Mouse (Mus musculus) olfactory bulb, adult 2 months (tissue): Measurements from ENCODE around the gene Skor1. TPM values are rescaled to one million over a fixed set of nuclear protein-coding genes. Genes with fewer than 3 reads are reported as not detected.
A peak's percentile ranks its signal among the peaks of the same experiment; 100 is the strongest.

Experiments
- H3K27ac ChIP-seq: fragments of 200-500 bp; 2 replicates; pipeline ENCODE4 v1.5.1; 2012; ENCODE audit warnings: low read depth, low read length; ENCODE audit not compliant: insufficient read depth
- H3K4me1 ChIP-seq: fragments of 200-500 bp; 2 replicates; pipeline ENCODE4 v1.6.1; 2012; ENCODE audit warnings: low read length; ENCODE audit not compliant: control insufficient read depth, insufficient read depth
- H3K4me3 ChIP-seq: fragments of 200-500 bp; 2 replicates; pipeline ENCODE4 v1.5.1; 2012; ENCODE audit warnings: mild to moderate bottlenecking, low read depth, low read length, moderate library complexity; ENCODE audit not compliant: insufficient read depth
- CTCF ChIP-seq: fragments of 200-500 bp; IDR thresholded peaks from 2 replicates; pipeline ENCODE4 v1.5.1; 2012; ENCODE audit warnings: low read depth, mild to moderate bottlenecking, low read length, moderate library complexity; ENCODE audit not compliant: insufficient read depth
- POLR2A ChIP-seq: fragments of 200-500 bp; IDR thresholded peaks from 2 replicates; pipeline ENCODE4 v1.6.1; 2012; ENCODE audit warnings: mild to moderate bottlenecking, low read depth, low read length, moderate library complexity; ENCODE audit not compliant: insufficient read depth
- WGBS: fragments of 180-500 bp; shearing (Covaris S2); methylation state at CpG from one replicate; pipeline ENCODE4 v1.1.7; 2018; 5-methylcytosine and 5-hydroxymethylcytosine counted together
- polyA plus RNA-seq: library from polyadenylated mRNA; stranded (reverse); fragments of >200 nt; gene quantifications from 2 replicates; pipeline ENCODE4 v1.2.4, GENCODE M21; 2012; ENCODE audit warnings: low replicate concordance; ENCODE audit not compliant: missing spikeins, insufficient read depth, insufficient read length

The Skor1 gene
- polyA plus RNA-seq, 1 experiment: not detected

DNA sequence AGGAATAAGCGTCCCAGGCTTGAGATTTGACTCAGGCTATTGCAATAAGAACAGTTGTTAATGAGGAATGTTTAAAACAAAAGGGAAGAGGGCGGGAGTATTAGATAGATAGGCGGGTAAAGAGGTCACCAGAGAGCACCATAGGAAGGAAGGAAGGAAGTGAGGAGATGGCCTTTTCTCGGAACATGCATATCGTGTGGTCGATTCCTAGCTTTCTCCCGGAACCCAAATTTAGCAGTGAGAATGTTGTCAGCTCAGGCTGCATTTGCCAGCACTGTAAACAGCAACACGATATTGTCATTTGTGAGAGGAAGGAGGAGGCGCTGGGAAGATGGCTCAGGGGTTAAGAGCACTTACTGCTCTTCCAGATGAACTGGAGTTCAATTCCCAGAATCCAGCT lies 24.2 kb downstream of the Skor1 start:
- H3K4me3 ChIP-seq: no peak overlapping the region
- 35% methylated on average over 9 of the region's 9 CpGs for WGBS
- no peak for TF ChIP-seq CTCF
- no peak for TF ChIP-seq POLR2A
- no peak overlapping the region for H3K27ac ChIP-seq
- H3K4me1 ChIP-seq: peaks cover 4% of the 10 kb centered on the region; the same call in 1 of the 2 replicates

DNA sequence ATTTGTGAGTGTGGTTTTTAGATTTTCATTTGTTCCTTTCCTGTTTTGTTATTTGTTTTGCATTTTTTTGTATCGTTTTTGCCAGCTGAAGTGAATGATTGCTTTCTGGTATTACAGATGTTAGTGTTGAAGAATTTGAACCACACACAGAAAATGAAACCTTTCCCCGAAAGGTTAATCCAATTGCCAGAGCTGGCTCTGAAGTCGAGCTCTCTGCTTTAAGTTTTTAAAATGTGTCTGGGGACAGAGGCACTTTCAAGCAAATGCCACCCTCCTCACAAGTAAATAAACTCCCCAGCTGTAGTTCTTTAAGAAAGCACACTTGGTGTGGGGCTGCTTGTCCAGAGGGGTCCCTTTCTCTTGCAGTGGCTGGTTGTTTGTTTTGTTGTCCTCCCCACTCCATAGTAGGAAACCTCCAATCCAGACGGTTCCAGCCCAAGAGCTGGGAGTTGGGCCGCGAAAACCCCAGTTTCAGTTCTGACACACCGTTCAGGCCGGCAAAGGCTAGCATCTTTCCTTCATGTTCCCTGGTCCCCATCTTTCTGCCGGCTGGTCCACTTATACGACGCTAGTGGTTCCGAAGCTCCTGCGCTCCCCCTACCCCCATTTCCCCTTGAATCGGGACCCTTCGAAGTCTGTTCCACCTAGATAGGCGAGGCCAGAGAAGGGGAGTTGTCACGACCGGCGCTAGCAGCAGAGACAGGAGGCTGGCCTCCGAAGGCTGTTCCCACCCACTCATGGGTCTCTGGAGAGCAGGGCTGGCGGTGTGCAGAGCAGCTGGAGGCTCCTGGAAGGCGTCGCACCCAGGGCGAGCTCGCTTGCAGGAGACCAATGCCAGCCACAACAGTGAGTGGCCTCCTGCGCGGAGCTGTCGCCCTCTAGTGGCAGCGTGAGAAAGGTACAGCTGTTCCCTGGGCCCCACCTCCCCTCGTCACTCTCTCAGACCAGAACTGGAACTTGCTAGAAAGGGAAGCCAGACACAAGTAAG lies 25.0 kb downstream of the Skor1 start:
- peaks cover 4% of the 10 kb centered on the region; the same call in 1 of the 2 replicates for H3K4me1 ChIP-seq
- 9% methylated on average over 30 of the region's 30 CpGs for WGBS
- peak overlapping the region; percentile 55 for H3K4me3 ChIP-seq
- H3K27ac ChIP-seq: peak overlapping the region; percentile 43; the same call in 1 of the 2 replicates
- TF ChIP-seq POLR2A: no peak
- TF ChIP-seq CTCF: peak; percentile 94

DNA sequence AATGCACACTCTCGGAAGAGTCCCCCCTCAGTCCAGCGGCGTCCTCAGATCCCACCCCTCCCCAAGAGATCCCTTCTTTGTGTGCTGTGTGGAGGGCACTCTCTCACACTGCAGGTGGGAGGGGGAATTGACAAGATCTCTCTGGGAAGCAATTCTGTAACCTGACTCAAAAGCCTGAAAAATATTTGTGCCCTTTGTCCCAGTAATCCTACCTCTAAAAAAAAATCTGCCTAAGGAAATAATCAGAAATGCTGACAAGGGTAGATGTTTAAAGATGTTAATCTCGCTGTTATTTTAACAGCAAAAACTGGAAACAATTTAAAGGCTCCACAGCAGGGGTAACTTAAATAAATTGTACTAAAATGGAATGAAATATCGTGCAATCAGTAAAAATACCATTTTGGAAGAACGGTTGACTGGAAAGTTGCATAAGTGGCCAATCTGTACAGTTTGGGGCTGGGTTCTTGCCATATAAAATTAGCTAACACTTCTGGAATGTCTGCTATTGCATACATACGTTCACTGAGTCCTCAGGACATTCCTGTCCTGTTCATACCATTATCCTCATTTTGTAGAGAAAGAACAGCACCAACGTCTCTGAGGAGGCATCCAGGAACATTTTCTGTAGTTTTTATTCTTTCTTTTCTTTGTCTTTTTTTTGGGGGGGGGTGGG lies 26.5 kb downstream of the Skor1 start:
- 77% methylated on average over 8 of the region's 8 CpGs for WGBS

DNA sequence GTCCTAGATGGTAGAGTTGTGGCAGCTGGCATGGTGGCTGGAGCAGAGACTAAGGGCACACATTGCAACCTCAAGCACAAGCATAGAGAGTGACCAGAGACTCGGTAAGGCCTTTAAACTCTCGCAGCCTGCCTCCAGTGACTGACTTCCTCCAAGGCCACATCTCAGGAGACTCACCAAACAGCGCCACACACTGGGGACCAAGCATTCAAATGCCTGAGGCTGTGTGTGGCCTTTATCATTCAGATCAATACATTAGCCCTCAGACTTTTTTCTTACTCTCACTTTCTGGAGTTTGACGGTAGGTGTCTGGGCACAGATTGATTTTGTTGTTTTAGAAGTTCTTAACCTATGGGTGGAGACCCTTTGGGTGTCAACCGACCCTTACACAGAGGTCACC lies 30.4 kb downstream of the Skor1 start:
- 75% methylated on average over 5 of the region's 5 CpGs for WGBS
- Histone ChIP-seq H3K27ac (no peak overlapping the region), H3K4me3 (no peak overlapping the region), H3K4me1 (no peaks in the 10 kb centered on the region)
- no peak for TF ChIP-seq CTCF
- no peak for TF ChIP-seq POLR2A

More for the DNA sequence above, 26.5 kb downstream of the Skor1 start:
- H3K4me3 ChIP-seq: no peak overlapping the region
- TF ChIP-seq CTCF: no peak
- TF ChIP-seq POLR2A: no peak
- peaks cover 4% of the 10 kb centered on the region; the same call in 1 of the 2 replicates for H3K4me1 ChIP-seq
- H3K27ac ChIP-seq: no peak overlapping the region

DNA sequence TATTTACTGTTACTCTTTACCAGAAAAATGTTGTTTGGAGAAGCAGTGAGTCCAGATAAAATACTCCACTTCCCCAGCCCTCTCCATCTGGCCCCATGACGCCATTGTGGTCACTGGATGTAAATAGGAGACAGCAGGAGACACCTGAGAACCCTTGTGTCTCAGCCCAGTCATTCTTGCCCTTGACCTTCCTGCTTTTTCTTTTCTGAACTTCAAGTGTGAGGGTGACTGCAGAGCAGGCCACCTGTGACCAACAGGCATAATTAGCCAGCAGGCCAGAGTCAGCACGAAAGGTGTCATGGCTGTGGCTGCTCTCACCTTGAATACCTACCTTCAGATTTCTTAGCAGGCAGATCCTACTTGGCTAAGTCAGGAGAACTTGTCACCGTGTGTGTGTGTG lies 36.2 kb downstream of the Skor1 start:
- TF ChIP-seq POLR2A: no peak
- 78% methylated on average over 3 of the region's 3 CpGs for WGBS

DNA sequence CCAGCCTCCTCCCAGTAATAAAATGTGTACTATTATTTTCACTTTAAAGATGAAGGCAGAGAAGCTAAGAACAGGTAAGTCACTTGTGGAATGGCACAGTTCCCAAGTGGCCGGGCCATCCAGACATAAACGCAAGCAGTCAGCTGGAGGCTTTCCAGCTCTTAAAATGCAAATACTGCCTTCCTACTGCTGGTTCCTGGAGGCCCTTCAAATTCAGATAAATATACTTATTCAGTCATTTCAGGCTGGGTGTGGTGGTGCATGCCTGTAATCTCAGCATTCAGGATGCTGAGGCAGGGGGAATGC lies 39.0 kb downstream of the Skor1 start:
- Histone ChIP-seq H3K27ac (peak overlapping the region; percentile 67; the same call in 1 of the 2 replicates), H3K4me3 (no peak overlapping the region), H3K4me1 (peaks cover 10% of the 10 kb centered on the region)
- TF ChIP-seq CTCF (no peak), POLR2A (no peak)
- 38% methylated on average over 2 of the region's 2 CpGs for WGBS

More for the DNA sequence above, 36.2 kb downstream of the Skor1 start:
- Histone ChIP-seq H3K27ac (no peak overlapping the region), H3K4me3 (no peak overlapping the region), H3K4me1 (peaks cover 10% of the 10 kb centered on the region)

DNA sequence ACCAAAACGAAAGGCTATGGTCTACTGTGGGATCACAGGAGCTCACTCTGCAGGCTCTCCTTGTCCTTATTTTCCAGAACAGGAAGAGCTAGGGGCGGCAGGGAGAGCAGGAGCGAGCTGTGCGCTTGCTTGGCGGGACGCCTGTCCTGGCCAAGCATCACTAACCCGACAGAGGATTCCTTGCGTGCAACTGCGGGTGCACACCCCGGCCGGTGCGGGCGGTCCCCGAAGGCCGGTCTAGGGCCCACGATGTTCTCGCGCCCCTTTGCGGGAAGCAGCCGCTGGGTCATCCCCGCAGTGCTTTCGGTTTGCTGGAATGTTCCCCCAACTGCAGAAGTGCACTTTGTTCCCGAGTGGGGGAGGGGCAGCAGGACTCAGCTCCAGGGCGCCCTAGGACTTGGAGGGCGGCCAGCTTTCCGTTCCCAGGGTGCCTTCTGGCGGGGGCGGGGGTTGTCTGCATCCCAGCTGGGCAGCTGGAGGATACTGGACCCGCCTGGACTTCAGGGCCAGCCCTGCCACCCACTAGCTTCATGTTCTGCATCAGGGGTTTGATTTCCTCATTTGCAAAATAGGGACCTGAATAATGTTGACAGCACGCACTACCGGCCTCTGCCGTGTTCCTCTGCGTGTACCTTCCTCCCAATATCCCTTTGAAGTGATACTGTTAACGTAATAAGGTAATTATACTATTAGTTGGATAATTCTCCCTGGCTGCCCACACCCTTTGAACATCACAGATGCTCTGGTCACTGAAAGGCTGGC lies 39.6 kb downstream of the Skor1 start:
- WGBS: 3% methylated on average over 34 of the region's 34 CpGs
- TF ChIP-seq POLR2A (no peak), CTCF (no peak)
- Histone ChIP-seq H3K4me3 (peak overlapping the region; percentile 53), H3K4me1 (peaks cover 10% of the 10 kb centered on the region), H3K27ac (peak overlapping the region; percentile 87)

DNA sequence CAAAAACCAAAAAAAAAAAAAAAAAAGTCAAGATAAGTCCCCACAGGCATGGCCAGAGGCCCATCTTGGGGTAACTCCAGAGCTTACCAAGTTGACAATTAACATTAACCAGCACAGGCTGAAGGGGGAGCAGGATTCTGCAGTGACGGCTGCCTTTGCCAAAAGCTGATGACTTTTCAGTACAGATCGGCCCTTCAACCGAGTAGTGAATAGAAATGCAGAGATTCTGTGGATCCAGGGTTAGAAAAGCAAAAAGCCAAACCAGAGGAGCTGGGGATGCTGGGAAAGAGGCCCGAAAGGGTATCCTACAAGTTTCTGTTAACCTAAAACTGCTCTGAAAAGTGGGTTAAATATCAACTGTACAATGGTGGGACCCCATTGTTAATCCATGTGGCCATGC lies 40.2 kb downstream of the Skor1 start:
- H3K4me1 ChIP-seq: peaks cover 10% of the 10 kb centered on the region
- TF ChIP-seq POLR2A: no peak
- 35% methylated on average over 4 of the region's 4 CpGs for WGBS
- peak overlapping the region; percentile 87 for H3K27ac ChIP-seq
- H3K4me3 ChIP-seq: peak overlapping the region; percentile 53

DNA sequence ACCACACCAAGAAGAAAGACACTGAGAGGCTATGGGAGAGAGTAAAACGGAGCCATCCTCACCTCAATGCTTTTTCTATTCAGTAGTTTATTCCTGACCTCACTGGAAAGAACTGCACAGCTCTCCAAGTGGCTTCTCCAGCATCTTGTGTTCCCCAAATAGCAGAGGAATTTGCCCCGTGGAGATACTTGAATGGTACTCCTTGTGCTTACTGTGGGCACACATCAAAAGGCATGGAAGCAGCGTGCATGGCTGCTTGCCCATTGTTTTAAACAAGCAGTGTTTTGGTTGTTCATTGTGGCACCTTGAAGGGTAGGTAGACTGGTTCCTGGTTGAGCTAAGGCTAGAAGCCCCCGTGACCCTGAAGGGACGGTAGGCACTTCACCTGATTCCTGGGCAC lies 48.1 kb downstream of the Skor1 start:
- Histone ChIP-seq H3K4me3 (no peak overlapping the region), H3K4me1 (peaks cover 3% of the 10 kb centered on the region; the same call in 1 of the 2 replicates), H3K27ac (no peak overlapping the region)
- TF ChIP-seq POLR2A (no peak), CTCF (no peak)
- 67% methylated on average over 5 of the region's 5 CpGs for WGBS
